ENCODE assay signal across 9 mouse cellular contexts in the genomic region with DNA sequence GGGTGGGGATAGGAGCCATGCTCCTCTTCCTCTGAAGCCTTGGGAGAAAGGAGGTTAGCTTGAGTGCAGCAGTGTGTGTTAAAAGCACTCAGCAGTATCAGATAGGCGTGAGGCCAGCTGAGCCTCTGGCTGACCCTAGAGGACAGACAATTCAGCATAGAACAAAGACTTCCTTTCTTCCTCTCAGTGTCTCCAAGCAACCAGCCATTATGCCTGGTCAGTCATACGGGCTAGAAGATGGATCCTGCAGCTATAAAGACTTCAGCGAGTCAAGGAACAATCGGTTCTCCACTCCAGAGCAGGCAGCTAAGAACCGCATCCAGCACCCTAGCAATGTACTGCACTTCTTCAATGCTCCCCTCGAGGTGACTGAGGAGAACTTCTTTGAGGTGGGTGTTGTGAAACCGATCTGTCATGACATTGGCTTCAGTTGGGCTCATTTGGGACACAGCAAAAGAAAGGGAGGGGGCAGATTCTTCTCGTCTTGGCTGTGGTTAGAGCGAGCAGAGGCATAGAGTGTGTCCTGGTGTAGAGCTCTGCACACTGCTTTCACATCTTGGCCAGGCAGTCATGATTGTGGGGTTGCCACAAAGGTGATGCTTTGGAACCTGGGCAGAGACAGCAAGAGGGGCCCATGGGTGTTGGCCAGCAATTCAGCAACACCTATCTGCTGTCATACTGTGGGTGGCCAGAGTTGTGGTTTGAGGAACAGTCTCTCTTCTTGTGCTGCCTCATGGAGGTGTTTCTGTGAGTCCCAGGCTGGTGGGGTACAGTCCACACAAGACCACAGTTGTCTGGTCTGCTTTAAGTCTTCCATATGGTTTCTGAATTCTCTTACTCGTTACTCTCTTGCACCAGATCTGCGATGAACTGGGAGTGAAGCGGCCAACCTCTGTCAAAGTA. TPM values are rescaled to one million over a fixed set of nuclear protein-coding genes. Genes with fewer than 3 reads are reported as not detected.
DNase-seq lines count a peak whose midpoint lies in the region; ATAC-seq and TF ChIP-seq lines count a peak whose summit lies in the region.
"Had no signal": no experiment of that assay in that cellular context is flagged by ENCODE, and none has a peak within 500 bp of the region (broad histone marks: within the 10 kb centered on the region; RNA-seq: fewer than 3 reads in every experiment).

No protein-coding gene starts in this region.

- 35% methylated on average over 12 of the region's 12 CpGs for WGBS in hindbrain, embryonic 12.5 days
- 44% methylated on average over 12 of the region's 12 CpGs for WGBS in lung, postnatal 0 days
- WGBS in stomach, embryonic 15.5 days = 76% methylated on average over 12 of the region's 12 CpGs

- no peak for TF ChIP-seq CTCF in lung, postnatal 0 days (IDR thresholded peaks at IDR 0.05)

- no peaks in the 10 kb centered on the region for H3K9me3 ChIP-seq in hindbrain, embryonic 12.5 days (replicated peaks)
- H3K9me3 ChIP-seq in lung, postnatal 0 days (ENCODE audit: low read length) = no peaks in the 10 kb centered on the region
- no peaks in the 10 kb centered on the region for H3K9me3 ChIP-seq in stomach, embryonic 15.5 days
- H3K9me3 ChIP-seq: limb, embryonic 13.5 days had no signal

- no peaks in the 10 kb centered on the region for H3K27me3 ChIP-seq in hindbrain, embryonic 12.5 days
- no peaks in the 10 kb centered on the region for H3K27me3 ChIP-seq in lung, postnatal 0 days (replicated peaks; ENCODE audit: insufficient read depth, low read length)
- H3K27me3 ChIP-seq in stomach, embryonic 15.5 days (replicated peaks) = no peaks in the 10 kb centered on the region
- H3K27me3 ChIP-seq: limb, embryonic 13.5 days had no signal

- H3K4me3 ChIP-seq in hindbrain, embryonic 12.5 days = no peak overlapping the region
- no peak overlapping the region for H3K4me3 ChIP-seq in lung, postnatal 0 days (ENCODE audit: low read depth, low read length)
- H3K4me3 ChIP-seq in stomach, embryonic 15.5 days (replicated peaks) = no peak overlapping the region
- H3K4me3 ChIP-seq: limb, embryonic 13.5 days had no signal

- H3K4me2 ChIP-seq in hindbrain, embryonic 12.5 days (replicated peaks) = peak overlapping the region; percentile 11; the same call in 1 of the 2 replicates
- H3K4me2 ChIP-seq in lung, postnatal 0 days (replicated peaks; ENCODE audit: low read depth, low read length) = no peak overlapping the region
- no peak overlapping the region for H3K4me2 ChIP-seq in stomach, embryonic 15.5 days
- H3K4me2 ChIP-seq: limb, embryonic 13.5 days had no signal

- peaks cover 72% of the 10 kb centered on the region for H3K36me3 ChIP-seq in hindbrain, embryonic 12.5 days
- peaks cover 56% of the 10 kb centered on the region for H3K36me3 ChIP-seq in lung, postnatal 0 days (ENCODE audit: insufficient read depth, low read length)
- peaks cover 60% of the 10 kb centered on the region for H3K36me3 ChIP-seq in stomach, embryonic 15.5 days

- DNase-seq in heart, adult 11 months = peak; percentile 98
- DNase-seq in heart, postnatal 25 days (ENCODE audit: low spot score) = no peak
- peak; percentile 67 for DNase-seq in embryo, embryonic 11 days
- DNase-seq in lung, postnatal 0 days (ENCODE audit: low spot score) = peak; percentile 44
- no peak for DNase-seq in ovary, postnatal 36 days (ENCODE audit: low spot score)
- no peak for DNase-seq in frontal cortex, adult 2 months (ENCODE audit: extremely low spot score in 1 of 2, low spot score in 1 of 2)

- ATAC-seq in hindbrain, embryonic 12.5 days (ENCODE audit: low FRiP score) = peak; percentile 61
- 0 out of 2 replicates have a peak, but pooled peaks have one; percentile 8 for ATAC-seq in lung, postnatal 0 days
- ATAC-seq in stomach, embryonic 15.5 days (ENCODE audit: insufficient read depth, low FRiP score, low read depth) = no peak

- intact Hi-C loops in heart, postnatal 25 days (cut with DNase I) = no loop called here

- peak overlapping the region; percentile 80 for H3K27ac ChIP-seq in hindbrain, embryonic 12.5 days
- peak overlapping the region; percentile 38; the same call in 1 of the 2 replicates for H3K27ac ChIP-seq in lung, postnatal 0 days (ENCODE audit: low read length)
- peak overlapping the region; percentile 35; the same call in 1 of the 2 replicates for H3K27ac ChIP-seq in stomach, embryonic 15.5 days

- H3K4me1 ChIP-seq in hindbrain, embryonic 12.5 days = peaks cover 55% of the 10 kb centered on the region
- peaks cover 10% of the 10 kb centered on the region for H3K4me1 ChIP-seq in lung, postnatal 0 days (ENCODE audit: insufficient read depth, low read depth, low read length)
- peaks cover 32% of the 10 kb centered on the region; the same call in 1 of the 2 replicates for H3K4me1 ChIP-seq in stomach, embryonic 15.5 days

- no peak for TF ChIP-seq EP300 in lung, postnatal 0 days (IDR thresholded peaks at IDR 0.05)

- H3K9ac ChIP-seq in hindbrain, embryonic 12.5 days = no peak overlapping the region; the same call in 1 of the 2 replicates
- no peak overlapping the region for H3K9ac ChIP-seq in lung, postnatal 0 days (replicated peaks; ENCODE audit: low read depth)
- no peak overlapping the region for H3K9ac ChIP-seq in stomach, embryonic 15.5 days
- H3K9ac ChIP-seq: limb, embryonic 13.5 days had no signal

RNA-seq across cellular contexts. Expression of gene Ech1, which starts 4.4 kb away (rescaled TPM):
- total RNA-seq in heart, postnatal 25 days (2021) = 1,000 to 10,000 TPM; 1,337 to 1,520 TPM
- polyA plus RNA-seq in hindbrain, embryonic 12.5 days (2016; fragmentation: Nextera tagmentation; extraction: Ambion mirVana) = 84.7 and 87.8 TPM in 2 replicates
- 287 and 308 TPM in 2 replicates for polyA plus RNA-seq in lung, postnatal 0 days (2015; fragmentation: Nextera tagmentation; extraction: Ambion mirVana)
- polyA plus RNA-seq in stomach, embryonic 15.5 days (2015; fragmentation: Nextera tagmentation; extraction: Ambion mirVana) = 175 and 195 TPM in 2 replicates
- 93.7 and 106 TPM in 2 replicates for polyA plus RNA-seq in frontal cortex, adult 2 months (2012; rRNA removed)

RNA-seq across cellular contexts. Expression of gene Hnrnpl, which starts 12.3 kb away (rescaled TPM):
- 100 to 1,000 TPM; 225 to 270 TPM for total RNA-seq in heart, postnatal 25 days (2021)
- 297 and 345 TPM in 2 replicates for polyA plus RNA-seq in hindbrain, embryonic 12.5 days (2016; fragmentation: Nextera tagmentation; extraction: Ambion mirVana)
- polyA plus RNA-seq in lung, postnatal 0 days (2015; fragmentation: Nextera tagmentation; extraction: Ambion mirVana) = 151 and 154 TPM in 2 replicates
- 239 and 240 TPM in 2 replicates for polyA plus RNA-seq in stomach, embryonic 15.5 days (2015; fragmentation: Nextera tagmentation; extraction: Ambion mirVana)
- 391 and 418 TPM in 2 replicates for polyA plus RNA-seq in frontal cortex, adult 2 months (2012; rRNA removed)

RNA-seq across cellular contexts. Expression of gene Lgals4, which starts 13.0 kb away (rescaled TPM):
- total RNA-seq in heart, postnatal 25 days (2021) = 10 to 100 TPM; 28.9 to 30.7 TPM
- polyA plus RNA-seq in hindbrain, embryonic 12.5 days (2016; fragmentation: Nextera tagmentation; extraction: Ambion mirVana) = 5.0 and 5.1 TPM in 2 replicates
- polyA plus RNA-seq in lung, postnatal 0 days (2015; fragmentation: Nextera tagmentation; extraction: Ambion mirVana) = 14.9 and 15.6 TPM in 2 replicates
- 340 and 467 TPM in 2 replicates for polyA plus RNA-seq in stomach, embryonic 15.5 days (2015; fragmentation: Nextera tagmentation; extraction: Ambion mirVana)
- 10.7 and 13.4 TPM in 2 replicates for polyA plus RNA-seq in frontal cortex, adult 2 months (2012; rRNA removed)

RNA-seq across cellular contexts. Expression of gene Rinl, which starts 31.8 kb away (rescaled TPM):
- 1 to 10 TPM; 1.5 to 2.2 TPM for total RNA-seq in heart, postnatal 25 days (2021)
- 2.2 and 2.7 TPM in 2 replicates for polyA plus RNA-seq in hindbrain, embryonic 12.5 days (2016; fragmentation: Nextera tagmentation; extraction: Ambion mirVana)
- 10.2 and 12.9 TPM in 2 replicates for polyA plus RNA-seq in lung, postnatal 0 days (2015; fragmentation: Nextera tagmentation; extraction: Ambion mirVana)
- 6.2 and 6.6 TPM in 2 replicates for polyA plus RNA-seq in stomach, embryonic 15.5 days (2015; fragmentation: Nextera tagmentation; extraction: Ambion mirVana)
- polyA plus RNA-seq in frontal cortex, adult 2 months (2012; rRNA removed) = 1.7 and 2.4 TPM in 2 replicates

RNA-seq across cellular contexts. Expression of gene Lgals7, which starts 43.0 kb away (rescaled TPM):
- total RNA-seq in heart, postnatal 25 days (2021) = 1 to 10 TPM; 1.8 to 1.9 TPM
- polyA plus RNA-seq in hindbrain, embryonic 12.5 days (2016; fragmentation: Nextera tagmentation; extraction: Ambion mirVana) = 3.1 and 3.5 TPM in 2 replicates
- 2.2 and 3.0 TPM in 2 replicates for polyA plus RNA-seq in lung, postnatal 0 days (2015; fragmentation: Nextera tagmentation; extraction: Ambion mirVana)
- 2.2 TPM in 2 replicates for polyA plus RNA-seq in stomach, embryonic 15.5 days (2015; fragmentation: Nextera tagmentation; extraction: Ambion mirVana)
- 0.70 and 0.80 TPM in 2 replicates for polyA plus RNA-seq in frontal cortex, adult 2 months (2012; rRNA removed)

Comparison
In these comparisons a context has a peak if more than half of its experiments do, and no peak if none do; other contexts are left out.
1. DNase-seq: peak in heart, adult 11 months (single experiment), embryo, embryonic 11 days (single experiment) and lung, postnatal 0 days (single experiment); none in heart, postnatal 25 days (single experiment), ovary, postnatal 36 days (single experiment) and frontal cortex, adult 2 months (0 of 2).
2. RNA of gene Lgals4, which starts 13.0 kb away (polyA plus RNA-seq): 340 to 467 TPM in stomach, embryonic 15.5 days; 14.9 to 15.6 TPM in lung, postnatal 0 days, 10.7 to 13.4 TPM in frontal cortex, adult 2 months and 5.0 to 5.1 TPM in hindbrain, embryonic 12.5 days; every median in the first group is over 10 times any median in the second.
3. Peak in every context shown above with its lines, with median percentiles within 50 percentile points of each other: H3K27ac ChIP-seq.